Mouse (Mus musculus) liver, embryonic 15.5 days (tissue): ENCODE measurements at regions not wholly inside any gene's neighbourhood (a gene's known extent, or its start where the extent isn't known, plus 50 kb on each side); places are given as distances from the start of the nearest gene placed in this dataset.
"Not testable (repeated sequence)": the region's sequence is repeated elsewhere in the genome, so short reads cannot be mapped to it uniquely, and the experiment has no call there.

ENCODE experiments used
- ATAC-seq: fragments of 200-750 bp; cut with Nextera tagmentation; 2 replicates; pipeline ENCODE4 v1.8.0; 2017; ENCODE audit warnings: moderate number of reproducible peaks, mild to moderate bottlenecking, moderate library complexity; ENCODE audit not compliant: insufficient read depth
- H3K27ac ChIP-seq: fragments of 300-500 bp; sonication (generic); replicated peaks from 2 replicates; pipeline ENCODE4 v1.5.1; 2015; ENCODE audit warnings: mild to moderate bottlenecking, inconsistent platforms
- H3K27me3 ChIP-seq: fragments of 300-500 bp; sonication (generic); 2 replicates; pipeline ENCODE4 v1.6.1; 2015; ENCODE audit warnings: mild to moderate bottlenecking, inconsistent platforms
- H3K36me3 ChIP-seq: fragments of 300-500 bp; sonication (generic); replicated peaks from 2 replicates; pipeline ENCODE4 v1.6.1; 2015; ENCODE audit warnings: moderate library complexity, mild to moderate bottlenecking, inconsistent platforms
- H3K4me1 ChIP-seq: fragments of 300-500 bp; sonication (generic); replicated peaks from 2 replicates; pipeline ENCODE4 v1.6.1; 2015; ENCODE audit warnings: inconsistent platforms
- H3K4me2 ChIP-seq: fragments of 300-500 bp; sonication (generic); 2 replicates; pipeline ENCODE4 v1.6.1; 2015; ENCODE audit warnings: moderate library complexity, mild to moderate bottlenecking, inconsistent platforms
- H3K4me3 ChIP-seq: fragments of 300-500 bp; sonication (generic); replicated peaks from 2 replicates; pipeline ENCODE4 v1.5.1; 2015; ENCODE audit warnings: mild to moderate bottlenecking, inconsistent platforms
- H3K9ac ChIP-seq: fragments of 300-500 bp; sonication (generic); 2 replicates; pipeline ENCODE4 v1.6.1; 2015; ENCODE audit warnings: moderate library complexity, mild to moderate bottlenecking, inconsistent platforms
- H3K9me3 ChIP-seq: fragments of 300-500 bp; sonication (generic); replicated peaks from 2 replicates; pipeline ENCODE4 v1.6.1; 2016; ENCODE audit warnings: inconsistent platforms
- WGBS: fragments of 180-500 bp; shearing (Covaris S2); methylation state at CpG from one replicate; pipeline ENCODE4 v1.1.7; 2015; ENCODE audit warnings: mixed read lengths; ENCODE audit not compliant: insufficient replicate concordance; 5-methylcytosine and 5-hydroxymethylcytosine counted together

DNA sequence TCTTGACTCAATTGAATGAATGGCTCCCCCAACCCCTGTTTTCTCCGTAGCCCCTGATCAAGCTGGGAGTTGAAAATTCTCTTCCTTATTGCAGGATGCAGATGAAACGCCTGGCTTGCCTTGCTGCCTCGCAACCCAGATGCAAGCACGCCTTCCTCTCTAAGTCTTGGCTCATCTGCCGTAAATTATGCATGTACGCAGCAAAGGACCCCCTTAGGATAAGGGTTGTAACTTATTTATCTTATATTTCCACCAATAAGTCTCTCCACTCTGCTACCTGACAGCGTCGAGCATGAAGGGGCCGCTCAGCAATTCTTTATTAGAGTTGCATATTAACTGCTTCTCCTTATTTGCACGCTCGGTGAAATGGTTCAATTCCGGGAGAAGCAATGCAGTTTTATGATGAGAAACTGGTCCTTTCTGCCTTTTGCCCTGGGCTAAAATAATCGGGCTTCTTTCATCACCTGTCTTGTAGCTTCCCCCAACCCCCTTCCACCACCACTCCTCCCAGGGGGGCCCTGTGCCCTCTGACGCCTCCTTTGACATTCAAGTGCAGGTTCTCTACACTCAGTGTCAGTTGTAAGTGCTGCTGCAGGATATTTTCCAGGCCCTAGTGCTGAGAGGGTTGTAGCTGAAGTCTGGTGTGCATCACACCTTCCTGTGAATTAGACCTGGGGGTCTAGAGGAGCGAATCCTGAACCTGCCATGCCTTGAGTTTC lies 246.0 kb downstream of the Eipr1 start:
- WGBS: 53% methylated on average over 15 of the region's 15 CpGs
- Histone ChIP-seq H3K9me3 (no peaks in the 10 kb centered on the region), H3K27ac (no peak overlapping the region), H3K4me3 (no peak overlapping the region), H3K4me1 (no peaks in the 10 kb centered on the region), H3K4me2 (no peak overlapping the region), H3K9ac (no peak overlapping the region), H3K27me3 (no peaks in the 10 kb centered on the region), H3K36me3 (no peaks in the 10 kb centered on the region)
- ATAC-seq: no peak

DNA sequence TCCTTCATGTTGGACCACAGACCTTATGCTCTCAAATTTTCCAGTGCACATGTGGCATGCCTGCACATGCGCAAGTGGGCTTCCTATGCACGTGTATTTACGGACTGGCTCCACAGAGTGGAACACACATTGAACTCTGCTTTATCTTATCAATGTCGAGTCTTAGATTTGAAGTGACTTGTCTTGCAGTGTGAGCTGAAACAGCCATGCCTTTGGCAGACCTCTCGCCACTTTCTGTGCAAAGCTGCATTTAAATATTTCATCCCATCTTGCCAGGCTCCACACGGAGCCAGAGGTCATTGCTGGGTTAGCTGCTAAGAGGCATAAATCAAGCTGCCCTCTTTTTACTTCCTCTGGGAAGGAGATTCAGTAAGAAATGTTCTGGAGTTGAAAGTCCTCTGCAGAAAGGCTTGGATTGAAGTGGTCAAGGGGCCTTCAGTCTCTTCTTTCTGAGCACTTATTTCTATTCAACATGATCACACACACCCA lies 248.4 kb downstream of the Eipr1 start:
- WGBS: 42% methylated on average over 6 of the region's 6 CpGs
- Histone ChIP-seq H3K9me3 (no peaks in the 10 kb centered on the region), H3K36me3 (no peaks in the 10 kb centered on the region), H3K27ac (no peak overlapping the region), H3K4me2 (no peak overlapping the region), H3K4me1 (no peaks in the 10 kb centered on the region), H3K27me3 (no peaks in the 10 kb centered on the region), H3K9ac (no peak overlapping the region), H3K4me3 (no peak overlapping the region)
- no peak for ATAC-seq

GRCm38 (mm10) chr12:29004504-29004903 lies 252.9 kb downstream of the Eipr1 start:
- no peak overlapping the region for H3K4me2 ChIP-seq
- H3K27me3 ChIP-seq: no peaks in the 10 kb centered on the region
- H3K9me3 ChIP-seq: no peaks in the 10 kb centered on the region
- no peak overlapping the region for H3K4me3 ChIP-seq
- no peak for ATAC-seq
- H3K9ac ChIP-seq: no peak overlapping the region
- WGBS: 84% methylated on average over 13 of the region's 13 CpGs
- no peak overlapping the region for H3K27ac ChIP-seq
- H3K4me1 ChIP-seq: no peaks in the 10 kb centered on the region
- no peaks in the 10 kb centered on the region for H3K36me3 ChIP-seq

DNA sequence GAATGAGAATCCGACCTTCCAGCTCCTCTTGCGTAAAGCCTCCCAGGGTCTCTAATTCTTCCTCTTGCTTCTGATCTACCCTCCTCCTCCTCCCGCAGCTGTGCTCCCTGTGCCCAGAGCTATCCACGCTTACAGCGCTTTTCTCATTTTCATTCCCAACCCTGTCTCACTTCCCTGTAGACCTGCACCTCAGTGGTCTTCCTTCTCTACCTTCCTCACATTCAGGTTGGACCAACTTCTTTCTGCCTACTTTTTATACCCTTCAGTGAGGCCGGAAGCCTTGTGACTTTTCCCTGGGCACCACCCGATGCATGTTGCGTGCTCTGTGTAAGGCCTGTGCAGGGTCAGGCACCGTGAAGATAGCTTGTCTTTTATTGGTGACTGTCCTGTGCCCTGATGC lies 263.0 kb downstream of the Eipr1 start:
- no peak for ATAC-seq
- no peaks in the 10 kb centered on the region for H3K27me3 ChIP-seq
- no peak overlapping the region for H3K4me3 ChIP-seq
- no peaks in the 10 kb centered on the region for H3K9me3 ChIP-seq
- no peak overlapping the region for H3K9ac ChIP-seq
- no peaks in the 10 kb centered on the region for H3K4me1 ChIP-seq
- H3K27ac ChIP-seq: no peak overlapping the region
- WGBS: 77% methylated on average over 9 of the region's 9 CpGs
- H3K4me2 ChIP-seq: no peak overlapping the region
- H3K36me3 ChIP-seq: no peaks in the 10 kb centered on the region

GRCm38 (mm10) chr12:29015200-29015862 lies 263.7 kb downstream of the Eipr1 start:
- H3K4me1 ChIP-seq: no peaks in the 10 kb centered on the region
- ATAC-seq: no peak
- no peaks in the 10 kb centered on the region for H3K27me3 ChIP-seq
- H3K4me3 ChIP-seq: no peak overlapping the region
- H3K9ac ChIP-seq: no peak overlapping the region
- no peaks in the 10 kb centered on the region for H3K9me3 ChIP-seq
- no peaks in the 10 kb centered on the region for H3K36me3 ChIP-seq
- H3K27ac ChIP-seq: no peak overlapping the region
- no peak overlapping the region for H3K4me2 ChIP-seq
- WGBS: 53% methylated on average over 10 of the region's 10 CpGs

DNA sequence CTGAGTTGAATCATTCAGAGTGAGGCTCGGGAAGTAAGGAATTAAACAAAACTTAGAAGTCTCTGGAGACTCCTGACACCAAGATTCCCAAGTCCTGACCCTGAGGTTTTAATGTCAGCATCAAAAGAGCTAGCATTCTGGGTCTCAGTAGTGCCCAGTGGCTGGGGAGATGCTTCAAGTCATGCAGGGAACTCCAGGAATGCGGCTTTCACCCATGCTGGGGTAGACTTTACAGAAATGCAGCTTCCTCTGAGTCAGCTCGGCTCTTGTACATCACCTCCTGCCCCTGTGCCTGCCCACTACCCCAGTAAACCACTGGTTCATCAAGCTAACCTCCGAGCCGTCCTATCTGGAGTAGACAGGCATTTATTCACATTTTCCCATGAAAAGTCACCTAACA lies 269.5 kb downstream of the Eipr1 start:
- no peak for ATAC-seq
- H3K9ac ChIP-seq: no peak overlapping the region
- no peaks in the 10 kb centered on the region for H3K36me3 ChIP-seq
- H3K4me3 ChIP-seq: no peak overlapping the region
- no peak overlapping the region for H3K27ac ChIP-seq
- no peak overlapping the region for H3K4me2 ChIP-seq
- H3K9me3 ChIP-seq: no peaks in the 10 kb centered on the region
- no peaks in the 10 kb centered on the region for H3K27me3 ChIP-seq
- H3K4me1 ChIP-seq: no peaks in the 10 kb centered on the region
- 43% methylated on average over 5 of the region's 5 CpGs for WGBS

GRCm38 (mm10) chr12:29028171-29028570 lies 276.6 kb downstream of the Eipr1 start:
- H3K4me3 ChIP-seq: no peak overlapping the region
- no peaks in the 10 kb centered on the region for H3K27me3 ChIP-seq
- no peaks in the 10 kb centered on the region for H3K4me1 ChIP-seq
- WGBS: 32% methylated on average over 3 of the region's 3 CpGs
- no peaks in the 10 kb centered on the region for H3K36me3 ChIP-seq
- H3K4me2 ChIP-seq: no peak overlapping the region
- no peak overlapping the region for H3K27ac ChIP-seq
- ATAC-seq: no peak
- no peaks in the 10 kb centered on the region for H3K9me3 ChIP-seq
- H3K9ac ChIP-seq: no peak overlapping the region

DNA sequence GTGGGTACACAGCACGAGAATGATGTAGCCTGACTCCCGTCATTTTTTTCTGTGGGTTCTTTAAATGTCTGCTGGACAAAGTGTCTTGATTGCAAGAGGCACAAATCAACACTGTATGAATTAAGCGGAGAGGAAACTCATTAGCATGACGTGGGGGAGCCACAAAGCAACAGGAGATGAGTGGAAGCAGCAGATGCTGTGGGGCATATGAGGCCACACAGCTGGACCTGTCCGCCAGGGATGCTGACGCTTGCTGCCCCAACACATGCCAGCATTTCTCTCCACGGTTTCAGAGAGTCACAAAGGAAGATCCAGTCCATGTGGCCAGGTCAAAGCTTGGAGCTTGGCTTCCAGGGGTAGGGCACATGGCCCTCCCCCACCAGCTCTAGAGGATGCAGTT lies 277.9 kb downstream of the Eipr1 start:
- Histone ChIP-seq H3K36me3 (no peaks in the 10 kb centered on the region), H3K27ac (no peak overlapping the region)
- 55% methylated on average over 7 of the region's 7 CpGs for WGBS

DNA sequence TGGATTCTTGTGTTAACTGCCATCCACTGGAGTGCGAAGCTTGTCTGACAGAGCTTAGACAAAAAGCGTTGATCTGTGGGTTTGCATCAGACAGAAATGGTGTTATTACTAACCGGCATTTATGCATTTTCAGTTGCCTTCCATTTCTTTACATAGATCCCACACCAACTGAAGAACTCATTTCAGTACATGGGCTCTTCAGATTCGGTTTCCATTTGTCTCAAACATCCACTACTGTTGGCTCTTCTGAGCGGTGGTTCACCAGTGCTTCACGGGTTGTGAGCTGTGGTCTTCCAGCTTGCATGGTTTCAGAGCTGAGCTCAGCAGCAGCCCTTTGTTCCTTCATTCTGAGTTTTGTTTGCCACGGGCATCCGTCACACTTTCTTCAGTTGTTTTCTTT lies 294.4 kb downstream of the Eipr1 start:
- H3K36me3 ChIP-seq: no peaks in the 10 kb centered on the region
- 62% methylated on average over 8 of the region's 8 CpGs for WGBS
- H3K9me3 ChIP-seq: no peaks in the 10 kb centered on the region
- no peak overlapping the region for H3K4me2 ChIP-seq
- no peaks in the 10 kb centered on the region for H3K4me1 ChIP-seq
- no peak for ATAC-seq
- no peak overlapping the region for H3K27ac ChIP-seq
- H3K9ac ChIP-seq: no peak overlapping the region
- no peak overlapping the region for H3K4me3 ChIP-seq
- no peaks in the 10 kb centered on the region for H3K27me3 ChIP-seq

More for the DNA sequence above, 277.9 kb downstream of the Eipr1 start:
- Histone ChIP-seq H3K4me3 (no peak overlapping the region), H3K9me3 (no peaks in the 10 kb centered on the region), H3K4me1 (no peaks in the 10 kb centered on the region), H3K4me2 (no peak overlapping the region), H3K27me3 (no peaks in the 10 kb centered on the region), H3K9ac (no peak overlapping the region)
- ATAC-seq: no peak

DNA sequence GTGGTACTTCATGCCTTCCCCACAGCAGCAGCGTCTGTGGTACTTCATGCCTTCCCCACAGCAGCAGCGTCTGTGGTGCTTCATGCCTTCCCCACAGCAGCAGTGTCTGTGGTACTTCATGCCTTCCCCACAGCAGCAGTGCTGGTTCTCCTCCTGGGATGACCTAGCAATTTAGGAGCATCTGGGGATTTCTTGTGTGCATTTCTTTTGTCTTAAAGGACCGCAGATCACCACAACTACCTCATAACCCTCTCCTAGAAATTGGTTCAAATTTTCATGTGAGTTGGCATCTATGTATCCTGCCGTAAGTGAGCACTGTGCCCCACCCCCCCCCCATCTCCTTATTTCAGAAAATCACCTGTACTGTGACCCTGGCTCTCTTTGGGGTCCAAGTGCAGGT lies 297.0 kb downstream of the Eipr1 start:
- not testable (repeated sequence) for H3K9ac ChIP-seq, H3K27me3 ChIP-seq, H3K27ac ChIP-seq, H3K4me1 ChIP-seq, H3K4me3 ChIP-seq, ATAC-seq, H3K36me3 ChIP-seq, H3K4me2 ChIP-seq, H3K9me3 ChIP-seq
- WGBS: 42% methylated on average over 4 of the region's 4 CpGs

DNA sequence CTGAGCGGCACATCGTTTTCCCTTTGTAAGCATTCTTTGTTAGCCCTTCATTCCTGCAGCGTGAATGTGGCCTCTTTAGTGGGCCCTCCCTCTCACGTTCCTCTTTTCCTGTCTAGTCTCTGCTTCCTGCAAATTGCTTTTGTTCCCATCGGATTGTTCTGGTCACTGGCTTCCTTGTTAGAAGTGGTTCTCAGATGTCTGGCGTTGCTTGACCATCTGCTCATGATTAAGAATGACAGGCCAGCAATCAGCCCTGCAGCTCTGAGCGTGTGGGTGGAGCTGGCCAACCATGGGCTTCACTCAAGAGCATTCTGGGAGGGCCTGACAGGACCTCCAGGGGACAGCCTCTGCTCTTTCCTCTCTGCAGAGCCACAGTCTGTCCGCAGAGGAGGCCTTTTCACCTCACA lies 297.5 kb downstream of the Eipr1 start:
- H3K4me2 ChIP-seq: no peak overlapping the region
- no peaks in the 10 kb centered on the region for H3K27me3 ChIP-seq
- no peak overlapping the region for H3K27ac ChIP-seq
- no peak overlapping the region for H3K9ac ChIP-seq
- no peaks in the 10 kb centered on the region for H3K4me1 ChIP-seq
- no peak overlapping the region for H3K4me3 ChIP-seq
- ATAC-seq: no peak
- H3K9me3 ChIP-seq: no peaks in the 10 kb centered on the region
- WGBS: 7% methylated on average over 8 of the region's 8 CpGs
- no peaks in the 10 kb centered on the region for H3K36me3 ChIP-seq

- no peak for ATAC-seq
Observed at GRCm38 (mm10) chr12:29049801-29050200, 298.2 kb downstream of the Eipr1 start.

More at GRCm38 (mm10) chr12:29049801-29050200, 298.2 kb downstream of the Eipr1 start:
- H3K4me3 ChIP-seq: no peak overlapping the region
- no peaks in the 10 kb centered on the region for H3K9me3 ChIP-seq
- H3K9ac ChIP-seq: no peak overlapping the region
- H3K4me2 ChIP-seq: no peak overlapping the region
- no peaks in the 10 kb centered on the region for H3K27me3 ChIP-seq
- no peaks in the 10 kb centered on the region for H3K4me1 ChIP-seq
- no peaks in the 10 kb centered on the region for H3K36me3 ChIP-seq
- H3K27ac ChIP-seq: no peak overlapping the region
